Mouse (Mus musculus) kidney, embryonic 14.5 days (tissue): ENCODE results near the gene Pon2. TPM values are rescaled to one million over a fixed set of nuclear protein-coding genes. Genes with fewer than 3 reads are reported as not detected.
A peak's percentile ranks its signal among the peaks of the same experiment; 100 is the strongest.

ENCODE experiments used
- ATAC-seq: fragments of 200-750 bp; cut with Nextera tagmentation; 2 replicates; pipeline ENCODE4 v1.8.0; 2017; ENCODE audit warnings: moderate number of reproducible peaks, mild to moderate bottlenecking, moderate TSS enrichment, moderate library complexity; ENCODE audit not compliant: low FRiP score, low TSS enrichment
- H3K27ac ChIP-seq: fragments of 300-500 bp; sonication (generic); 2 replicates; pipeline ENCODE4 v1.5.1; 2014; ENCODE audit warnings: low read depth, mild to moderate bottlenecking, low read length, moderate library complexity, mixed read lengths
- H3K27me3 ChIP-seq: fragments of 300-500 bp; sonication (generic); 2 replicates; pipeline ENCODE4 v1.6.1; 2014; ENCODE audit warnings: mild to moderate bottlenecking, low read length; ENCODE audit not compliant: control insufficient read depth, insufficient read depth
- H3K36me3 ChIP-seq: fragments of 300-500 bp; sonication (generic); 2 replicates; pipeline ENCODE4 v1.6.1; 2014; ENCODE audit warnings: low read length, mixed read lengths; ENCODE audit not compliant: control insufficient read depth, insufficient read depth
- H3K4me1 ChIP-seq: fragments of 300-500 bp; sonication (generic); 2 replicates; pipeline ENCODE4 v1.6.1; 2014; ENCODE audit warnings: low read length, mixed read lengths; ENCODE audit not compliant: control insufficient read depth, insufficient read depth
- H3K4me2 ChIP-seq: fragments of 300-500 bp; sonication (generic); replicated peaks from 2 replicates; pipeline ENCODE4 v1.6.1; 2014; ENCODE audit warnings: low read depth, mild to moderate bottlenecking, low read length
- H3K4me3 ChIP-seq: fragments of 300-500 bp; sonication (generic); 2 replicates; pipeline ENCODE4 v1.5.1; 2014; ENCODE audit warnings: mild to moderate bottlenecking, low read length
- H3K9ac ChIP-seq: fragments of 300-500 bp; sonication (generic); 2 replicates; pipeline ENCODE4 v1.6.1; 2014; ENCODE audit warnings: low read depth, mild to moderate bottlenecking, low read length, moderate library complexity
- H3K9me3 ChIP-seq: fragments of 300-500 bp; sonication (generic); 2 replicates; pipeline ENCODE4 v1.6.1; 2016; ENCODE audit warnings: low read length; ENCODE audit not compliant: control insufficient read depth
- WGBS: fragments of 180-500 bp; shearing (Covaris S2); extraction: QIAGEN DNeasy Blood & Tissue Kit; methylation state at CpG from one replicate; pipeline ENCODE4 v1.1.7; 2014; 5-methylcytosine and 5-hydroxymethylcytosine counted together
- polyA plus RNA-seq: library from polyadenylated mRNA; unstranded; fragments of >200 nt; fragmentation: Nextera tagmentation; extraction: Ambion mirVana; gene quantifications from 2 replicates; pipeline ENCODE4 v1.2.1, GENCODE M21; 2014

Pon2 gene
- polyA plus RNA-seq, 1 experiment from 2014 or later = 32.6 TPM

GRCm38 (mm10) chr6:5297321-5298091, 749 bp downstream of the Pon2 start:
- H3K9ac ChIP-seq = peak overlapping the region; percentile 69
- no peaks in the 10 kb centered on the region for H3K9me3 ChIP-seq
- H3K36me3 ChIP-seq = no peaks in the 10 kb centered on the region
- WGBS = 4% methylated on average over 25 of the region's 25 CpGs
- H3K27ac ChIP-seq = peak overlapping the region; percentile 57
- H3K4me1 ChIP-seq = no peaks in the 10 kb centered on the region
- H3K4me3 ChIP-seq = peak overlapping the region; percentile 72
- H3K4me2 ChIP-seq = peak overlapping the region; percentile 55
- peak; percentile 81 for ATAC-seq
- peaks cover 4% of the 10 kb centered on the region; the same call in 1 of the 2 replicates for H3K27me3 ChIP-seq

DNA sequence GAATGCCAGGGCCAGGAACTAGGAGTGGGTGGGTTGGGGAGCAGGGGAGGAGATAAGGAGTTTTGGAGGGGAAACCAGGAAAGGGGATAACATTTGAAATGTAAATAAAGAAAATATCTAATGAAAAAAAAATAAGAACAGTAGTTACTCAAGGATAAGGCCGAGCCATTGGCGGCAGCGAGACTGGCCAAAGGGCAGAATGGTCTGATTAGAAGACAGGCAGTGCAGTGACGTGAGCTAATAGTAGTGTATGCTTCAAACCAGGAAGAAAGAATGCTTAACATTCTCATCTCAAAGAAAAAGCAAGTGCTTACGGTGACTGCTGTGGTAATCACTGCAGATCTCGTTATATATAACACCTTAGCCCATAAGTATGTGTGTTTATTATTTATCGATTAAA, 2.2 kb downstream of the Pon2 start:
- H3K9me3 ChIP-seq = no peaks in the 10 kb centered on the region
- H3K4me3 ChIP-seq = no peak overlapping the region
- peaks cover 2% of the 10 kb centered on the region; the same call in 1 of the 2 replicates for H3K27me3 ChIP-seq
- ATAC-seq = no peak
- WGBS = 96% methylated on average over 7 of the region's 7 CpGs
- no peak overlapping the region for H3K4me2 ChIP-seq
- H3K27ac ChIP-seq = no peak overlapping the region
- no peaks in the 10 kb centered on the region for H3K4me1 ChIP-seq
- H3K36me3 ChIP-seq = no peaks in the 10 kb centered on the region
- H3K9ac ChIP-seq = no peak overlapping the region

DNA sequence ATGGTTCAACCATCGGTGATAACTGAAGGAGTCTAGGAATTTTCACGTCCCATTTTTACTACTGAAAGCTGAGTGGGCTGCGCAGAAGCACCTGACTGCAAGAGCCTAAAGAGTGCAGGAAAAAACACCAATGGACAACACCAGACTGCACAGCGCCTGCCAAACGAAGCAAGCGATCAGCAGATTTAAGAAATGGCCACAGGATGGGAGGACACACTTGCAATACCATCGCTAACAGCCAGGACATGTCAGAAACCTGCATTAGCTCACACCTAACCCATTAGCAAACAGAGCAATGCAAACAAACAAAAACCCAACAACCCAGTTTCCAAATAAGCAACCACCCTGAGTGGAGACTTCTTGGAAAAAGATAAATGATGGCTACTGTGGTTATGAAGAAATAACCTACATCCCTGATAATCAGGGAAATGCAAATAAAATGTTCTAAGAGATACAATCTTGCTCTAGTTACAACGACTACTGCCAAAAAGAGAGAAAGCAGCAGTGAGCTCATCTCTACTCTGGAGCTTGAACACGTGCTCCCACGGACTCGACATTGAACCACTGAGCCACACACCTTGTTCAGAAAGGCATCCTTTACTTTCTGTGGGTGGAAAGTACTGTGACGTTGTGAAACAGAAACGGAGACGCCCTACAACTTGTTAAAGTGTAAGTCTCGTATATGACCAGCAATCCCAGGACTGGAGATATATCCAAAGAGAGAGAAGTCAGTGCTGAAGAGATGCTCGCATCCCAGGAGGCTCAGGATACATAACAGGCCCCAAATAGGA, 3.4 kb downstream of the Pon2 start:
- no peaks in the 10 kb centered on the region for H3K4me1 ChIP-seq
- H3K9me3 ChIP-seq = no peaks in the 10 kb centered on the region
- no peak for ATAC-seq
- no peak overlapping the region for H3K27ac ChIP-seq
- no peak overlapping the region for H3K4me2 ChIP-seq
- H3K4me3 ChIP-seq = no peak overlapping the region
- 92% methylated on average over 16 of the region's 16 CpGs for WGBS
- no peaks in the 10 kb centered on the region for H3K36me3 ChIP-seq
- H3K27me3 ChIP-seq = no peaks in the 10 kb centered on the region
- H3K9ac ChIP-seq = no peak overlapping the region

GRCm38 (mm10) chr6:5292841-5293240, 5.4 kb downstream of the Pon2 start:
- no peak for ATAC-seq
- Histone ChIP-seq H3K27ac (no peak overlapping the region), H3K27me3 (no peaks in the 10 kb centered on the region), H3K36me3 (no peaks in the 10 kb centered on the region), H3K4me3 (no peak overlapping the region), H3K4me1 (no peaks in the 10 kb centered on the region), H3K9me3 (no peaks in the 10 kb centered on the region), H3K9ac (no peak overlapping the region), H3K4me2 (no peak overlapping the region)
- 75% methylated on average over 5 of the region's 5 CpGs for WGBS

- Histone ChIP-seq H3K4me2 (no peak overlapping the region), H3K36me3 (no peaks in the 10 kb centered on the region), H3K4me1 (no peaks in the 10 kb centered on the region), H3K27ac (no peak overlapping the region), H3K9me3 (no peaks in the 10 kb centered on the region), H3K9ac (no peak overlapping the region), H3K4me3 (no peak overlapping the region), H3K27me3 (no peaks in the 10 kb centered on the region)
- ATAC-seq = no peak
- WGBS = 82% methylated on average over 4 of the region's 4 CpGs
These were observed 6.8 kb downstream of the Pon2 start for GRCm38 (mm10) chr6:5291450-5291849.

- Histone ChIP-seq H3K4me2 (no peak overlapping the region), H3K4me1 (no peaks in the 10 kb centered on the region), H3K9me3 (no peaks in the 10 kb centered on the region), H3K27me3 (no peaks in the 10 kb centered on the region), H3K36me3 (no peaks in the 10 kb centered on the region), H3K9ac (no peak overlapping the region), H3K27ac (no peak overlapping the region), H3K4me3 (no peak overlapping the region)
- no peak for ATAC-seq
- WGBS = 41% methylated on average over 5 of the region's 5 CpGs
These were observed 10.3 kb downstream of the Pon2 start for GRCm38 (mm10) chr6:5287919-5288318.

DNA sequence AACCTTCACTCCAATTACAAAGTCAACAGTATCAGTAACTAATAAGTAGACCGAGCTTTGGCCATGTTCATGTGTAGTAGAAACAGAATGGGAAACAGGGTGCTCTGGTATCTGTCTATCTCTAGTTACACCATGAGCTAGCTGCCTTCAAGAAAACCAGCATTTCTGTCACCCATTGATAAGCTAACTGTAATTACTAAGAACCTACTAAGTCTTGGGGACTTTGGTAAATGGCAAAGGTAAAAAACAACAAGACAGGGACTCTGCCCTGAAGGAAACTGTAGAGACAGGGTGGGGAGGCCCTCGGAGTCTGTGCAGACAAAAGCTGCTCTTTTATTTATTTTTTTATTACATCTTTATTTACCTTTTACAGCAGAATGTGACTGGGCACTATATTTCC, 10.9 kb downstream of the Pon2 start:
- no peak overlapping the region for H3K27ac ChIP-seq

DNA sequence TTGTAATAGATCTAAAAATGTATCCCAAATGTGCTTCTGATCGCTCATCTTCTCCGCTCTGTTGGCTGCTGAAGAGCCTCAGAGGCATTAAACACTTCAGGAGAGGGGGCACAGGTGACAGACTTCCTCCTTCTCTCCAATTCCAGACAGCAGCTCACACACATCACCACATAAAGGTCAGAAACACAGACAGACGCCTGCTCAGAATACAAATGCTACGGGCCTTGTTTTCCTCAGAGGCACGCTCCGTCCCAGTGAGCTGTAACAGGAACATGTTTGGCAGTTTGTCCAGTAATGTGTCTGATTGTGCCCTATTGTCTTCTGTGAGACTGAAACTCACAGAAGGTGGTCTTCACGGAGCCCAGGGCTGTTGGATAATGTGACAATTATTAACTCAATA, 15.8 kb downstream of the Pon2 start:
- H3K27ac ChIP-seq = no peak overlapping the region
- H3K36me3 ChIP-seq = no peaks in the 10 kb centered on the region; the same call in 1 of the 2 replicates
- no peak overlapping the region for H3K4me3 ChIP-seq
- no peak overlapping the region for H3K9ac ChIP-seq
- no peak for ATAC-seq
- no peak overlapping the region for H3K4me2 ChIP-seq
- H3K9me3 ChIP-seq = no peaks in the 10 kb centered on the region
- WGBS = 76% methylated on average over 7 of the region's 7 CpGs
- H3K27me3 ChIP-seq = no peaks in the 10 kb centered on the region
- H3K4me1 ChIP-seq = no peaks in the 10 kb centered on the region

More for the DNA sequence above, 10.9 kb downstream of the Pon2 start:
- no peaks in the 10 kb centered on the region for H3K36me3 ChIP-seq
- no peak overlapping the region for H3K4me3 ChIP-seq
- no peak overlapping the region for H3K4me2 ChIP-seq
- WGBS = 74% methylated on average over 2 of the region's 2 CpGs
- H3K4me1 ChIP-seq = no peaks in the 10 kb centered on the region
- no peaks in the 10 kb centered on the region for H3K27me3 ChIP-seq
- no peaks in the 10 kb centered on the region for H3K9me3 ChIP-seq
- H3K9ac ChIP-seq = no peak overlapping the region
- ATAC-seq = no peak
